Comparison of ENCODE assay signal across 23 mouse cellular contexts in the genomic region with DNA sequence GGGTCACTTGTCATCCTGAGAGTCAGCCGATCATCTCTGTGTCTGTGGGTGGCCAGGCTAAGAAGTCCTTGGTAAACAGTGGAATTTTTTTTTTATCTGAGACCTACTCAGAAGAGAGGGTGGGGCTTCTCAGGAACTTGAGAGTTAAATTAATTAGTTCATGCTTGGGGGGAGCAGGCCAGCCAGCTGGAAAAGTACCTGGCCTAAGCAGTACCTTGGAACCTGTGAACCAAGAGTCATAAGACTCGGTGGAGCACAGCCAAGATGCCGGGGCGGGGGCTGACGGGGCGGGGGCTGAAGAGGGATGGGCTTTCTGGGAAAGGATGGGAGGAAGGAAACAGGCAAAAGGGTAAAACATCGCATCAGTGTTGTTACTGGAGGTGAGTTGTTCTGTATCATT. TPM values are rescaled to one million over a fixed set of nuclear protein-coding genes. Genes with fewer than 3 reads are reported as not detected.
DNase-seq lines count a peak whose midpoint lies in the region; ATAC-seq and TF ChIP-seq lines count a peak whose summit lies in the region.
"Had no signal": no experiment of that assay in that cellular context is flagged by ENCODE, and none has a peak within 500 bp of the region (broad histone marks: within the 10 kb centered on the region; RNA-seq: fewer than 3 reads in every experiment).

No protein-coding gene starts in this region.

- peak; percentile 76 for ATAC-seq in kidney, embryonic 15.5 days (replicated peaks; ENCODE audit: low FRiP score)
- no peak for ATAC-seq in activated CD4-positive, CD25-positive, alpha-beta regulatory T cell, adult 4 months
- ATAC-seq: forebrain, embryonic 16.5 days; Patski had no signal

- no peak overlapping the region for H3K9ac ChIP-seq in kidney, embryonic 15.5 days
- H3K9ac ChIP-seq: embryonic facial prominence, embryonic 12.5 days; forebrain, embryonic 12.5 days; heart, embryonic 12.5 days; hindbrain, embryonic 14.5 days had no signal

- H3K4me1 ChIP-seq in kidney, adult 2 months (ENCODE audit: control insufficient read depth, insufficient read depth, low read length), result peaks cover 32% of the 10 kb centered on the region
- H3K4me1 ChIP-seq in kidney, embryonic 15.5 days, result 0 out of 2 replicates have a peak, but pooled peaks cover 6% of the 10 kb centered on the region
- H3K4me1 ChIP-seq: embryonic facial prominence, embryonic 12.5 days; forebrain, embryonic 12.5 days; heart, embryonic 12.5 days; hindbrain, embryonic 10.5 days had no signal

- H3K27me3 ChIP-seq in kidney, adult 2 months (replicated peaks; ENCODE audit: control insufficient read depth, insufficient read depth, low read length), result no peaks in the 10 kb centered on the region
- no peaks in the 10 kb centered on the region for H3K27me3 ChIP-seq in kidney, embryonic 15.5 days
- H3K27me3 ChIP-seq: CH12.LX; embryonic facial prominence, embryonic 12.5 days; forebrain, embryonic 12.5 days; heart, embryonic 12.5 days; Patski had no signal

- no peak overlapping the region for H3K4me2 ChIP-seq in kidney, embryonic 15.5 days
- H3K4me2 ChIP-seq: embryonic facial prominence, embryonic 12.5 days; forebrain, embryonic 12.5 days; heart, embryonic 12.5 days; hindbrain, embryonic 14.5 days had no signal

- H3K27ac ChIP-seq in kidney, adult 2 months (ENCODE audit: insufficient read depth, low read depth, low read length), result peak overlapping the region; percentile 81
- H3K27ac ChIP-seq in kidney, embryonic 15.5 days, result no peak overlapping the region
- H3K27ac ChIP-seq: embryonic facial prominence, embryonic 12.5 days; forebrain, embryonic 12.5 days; hindbrain, embryonic 10.5 days; hindbrain, embryonic 14.5 days had no signal

- no peaks in the 10 kb centered on the region for H3K36me3 ChIP-seq in kidney, adult 2 months (ENCODE audit: control insufficient read depth, insufficient read depth, low read length)
- H3K36me3 ChIP-seq in kidney, embryonic 15.5 days, result no peaks in the 10 kb centered on the region
- H3K36me3 ChIP-seq: embryonic facial prominence, embryonic 12.5 days; forebrain, embryonic 12.5 days; heart, embryonic 12.5 days; hindbrain, embryonic 10.5 days had no signal

- TF ChIP-seq POLR2A in kidney, adult 2 months (IDR thresholded peaks at IDR 0.05; ENCODE audit: low read depth, low read length), result no peak

- intact Hi-C loops in gastrocnemius, postnatal 14 days (cut with DNase I; ENCODE audit: low total_unique reads), result no loop called here

- no peaks in the 10 kb centered on the region for H3K9me3 ChIP-seq in kidney, embryonic 15.5 days (replicated peaks)
- H3K9me3 ChIP-seq: embryonic facial prominence, embryonic 12.5 days; forebrain, embryonic 12.5 days; heart, embryonic 12.5 days; hindbrain, embryonic 10.5 days had no signal

- 32% methylated on average over 7 of the region's 7 CpGs for WGBS in kidney, adult 2 months
- 53% methylated on average over 7 of the region's 7 CpGs for WGBS in kidney, embryonic 15.5 days

- TF ChIP-seq CTCF in kidney, adult 2 months (conservative IDR thresholded peaks at IDR 0.05; ENCODE audit: insufficient read depth, insufficient read length, low read depth, low read length), result no peak

- H3K4me3 ChIP-seq in kidney, adult 2 months (ENCODE audit: insufficient read depth, low read depth, low read length), result no peak overlapping the region
- H3K4me3 ChIP-seq in kidney, embryonic 15.5 days (replicated peaks), result no peak overlapping the region
- H3K4me3 ChIP-seq: embryonic facial prominence, embryonic 12.5 days; forebrain, embryonic 12.5 days; heart, embryonic 12.5 days; hindbrain, embryonic 10.5 days had no signal

- DNase-seq in kidney, adult 2 months, result peak; percentile 92
- peak; percentile 83 for DNase-seq in kidney, postnatal 14 days
- DNase-seq in yolk sac, embryonic 10.5 days (ENCODE audit: low spot score), result peak; percentile 51
- no peak for DNase-seq in gastrocnemius, postnatal 14 days
- DNase-seq in urinary bladder, postnatal 4 days (ENCODE audit: low spot score in 2 of 2), result no peak
- DNase-seq: adrenal gland, adult 8-10 months; adrenal gland, postnatal 36 days; cerebellum, adult 8-10 months; cerebellum, postnatal 14 days; gastrocnemius, postnatal 25 days had no signal

RNA-seq across cellular contexts. Expression of gene Rnf183, which starts 2.8 kb away (rescaled TPM):
- 180 and 248 TPM in 2 replicates for polyA plus RNA-seq in kidney, adult 2 months (2012; rRNA removed)
- polyA plus RNA-seq in kidney, embryonic 15.5 days (2015; fragmentation: Nextera tagmentation; extraction: Ambion mirVana), result 0.29 and 0.35 TPM in 2 replicates
- total RNA-seq in gastrocnemius, postnatal 14 days (2021), result not detected
- under 1 TPM in 1 of 2 experiments, not detected in 1; 0.44 TPM for polyA plus RNA-seq in activated CD4-positive, CD25-positive, alpha-beta regulatory T cell, adult 4 months (2017; shearing (Covaris generic))
- total RNA-seq: gastrocnemius, postnatal 25 days; granulocyte monocyte progenitor cell, adult 5-6 weeks; heart, adult 8-10 months; heart, postnatal 25 days had no signal
- polyA plus RNA-seq: embryonic facial prominence, embryonic 12.5 days; forebrain, embryonic 12.5 days; forebrain, embryonic 16.5 days; heart, embryonic 12.5 days; hindbrain, embryonic 10.5 days; hindbrain, embryonic 14.5 days had no signal

RNA-seq across cellular contexts. Expression of gene Prpf4, which starts 29.3 kb away (rescaled TPM):
- polyA plus RNA-seq in kidney, adult 2 months (2012; rRNA removed), result 10.4 and 10.9 TPM in 2 replicates
- 23.5 and 24.9 TPM in 2 replicates for polyA plus RNA-seq in kidney, embryonic 15.5 days (2015; fragmentation: Nextera tagmentation; extraction: Ambion mirVana)
- 10 to 100 TPM; 13.7 to 13.8 TPM for total RNA-seq in gastrocnemius, postnatal 14 days (2021)
- 10 to 100 TPM; 16.4 to 17.5 TPM for polyA plus RNA-seq in activated CD4-positive, CD25-positive, alpha-beta regulatory T cell, adult 4 months (2017; shearing (Covaris generic))

RNA-seq across cellular contexts. Expression of gene Cdc26, which starts 29.4 kb away (rescaled TPM):
- 25.3 and 31.7 TPM in 2 replicates for polyA plus RNA-seq in kidney, adult 2 months (2012; rRNA removed)
- 161 and 178 TPM in 2 replicates for polyA plus RNA-seq in kidney, embryonic 15.5 days (2015; fragmentation: Nextera tagmentation; extraction: Ambion mirVana)
- total RNA-seq in gastrocnemius, postnatal 14 days (2021), result 10 to 100 TPM; 40.5 to 46.3 TPM
- polyA plus RNA-seq in activated CD4-positive, CD25-positive, alpha-beta regulatory T cell, adult 4 months (2017; shearing (Covaris generic)), result 10 to 100 TPM; 66.2 to 78.3 TPM

RNA-seq across cellular contexts. Expression of gene Wdr31, which starts 32.8 kb away (rescaled TPM):
- polyA plus RNA-seq in kidney, adult 2 months (2012; rRNA removed), result 10.5 and 12.3 TPM in 2 replicates
- polyA plus RNA-seq in kidney, embryonic 15.5 days (2015; fragmentation: Nextera tagmentation; extraction: Ambion mirVana), result 11.8 and 13.6 TPM in 2 replicates
- under 1 TPM; 0.31 to 0.37 TPM for total RNA-seq in gastrocnemius, postnatal 14 days (2021)
- under 1 TPM in 1 of 2 experiments, not detected in 1; 0.33 TPM for polyA plus RNA-seq in activated CD4-positive, CD25-positive, alpha-beta regulatory T cell, adult 4 months (2017; shearing (Covaris generic))
- total RNA-seq: gastrocnemius, postnatal 25 days had no signal

RNA-seq across cellular contexts. Expression of gene Bspry, which starts 42.0 kb away (rescaled TPM):
- polyA plus RNA-seq in kidney, adult 2 months (2012; rRNA removed), result 51.1 and 52.4 TPM in 2 replicates
- polyA plus RNA-seq in kidney, embryonic 15.5 days (2015; fragmentation: Nextera tagmentation; extraction: Ambion mirVana), result 19.5 and 21.3 TPM in 2 replicates
- total RNA-seq in gastrocnemius, postnatal 14 days (2021), result under 1 TPM; 0.24 to 0.53 TPM
- 1 to 10 TPM; 1.0 to 2.1 TPM for polyA plus RNA-seq in activated CD4-positive, CD25-positive, alpha-beta regulatory T cell, adult 4 months (2017; shearing (Covaris generic))
- total RNA-seq: granulocyte monocyte progenitor cell, adult 5-6 weeks; heart, postnatal 25 days had no signal

Comparison
In these comparisons a context has a peak if more than half of its experiments do, and no peak if none do; other contexts are left out.
1. RNA of gene Rnf183, which starts 2.8 kb away (polyA plus RNA-seq): 180 to 248 TPM in kidney, adult 2 months; 0.44 TPM in activated CD4-positive, CD25-positive, alpha-beta regulatory T cell, adult 4 months and 0.29 to 0.35 TPM in kidney, embryonic 15.5 days; every median in the first group is over 100 times any median in the second.
2. DNase-seq: peak in kidney, adult 2 months (single experiment), kidney, postnatal 14 days (single experiment) and yolk sac, embryonic 10.5 days (single experiment); none in gastrocnemius, postnatal 14 days (single experiment) and urinary bladder, postnatal 4 days (0 of 2).